23 mouse cellular contexts compared by ENCODE assay signal in genomic region chr11:9727810-9728490, GRCm38 (mm10).
DNase-seq lines count a peak whose midpoint lies in the region; ATAC-seq lines count a peak whose summit lies in the region.
"Had no signal": no experiment of that assay in that cellular context is flagged by ENCODE, and none has a peak within 500 bp of the region (broad histone marks: within the 10 kb centered on the region; RNA-seq: fewer than 3 reads in every experiment).

No protein-coding gene starts in this region.

- no peaks in the 10 kb centered on the region; the same call in 1 of the 2 replicates for H3K4me1 ChIP-seq in intestine, embryonic 16.5 days (ENCODE audit: control insufficient read depth, insufficient read depth, low read length)
- H3K4me1 ChIP-seq in forebrain, embryonic 14.5 days (ENCODE audit: control insufficient read depth, insufficient read depth, low read length) = no peaks in the 10 kb centered on the region
- H3K4me1 ChIP-seq: embryonic facial prominence, embryonic 12.5 days; embryonic facial prominence, embryonic 15.5 days; forebrain, embryonic 12.5 days; hindbrain, embryonic 12.5 days; hindbrain, embryonic 15.5 days had no signal

- ATAC-seq in intestine, embryonic 16.5 days = peak; percentile 95
- ATAC-seq in forebrain, embryonic 14.5 days = no peak
- ATAC-seq: forebrain, embryonic 16.5 days had no signal

- H3K4me3 ChIP-seq in intestine, embryonic 16.5 days (ENCODE audit: low read length) = no peak overlapping the region
- H3K4me3 ChIP-seq in forebrain, embryonic 14.5 days (ENCODE audit: low read depth, low read length) = no peak overlapping the region
- H3K4me3 ChIP-seq: embryonic facial prominence, embryonic 12.5 days; embryonic facial prominence, embryonic 15.5 days; forebrain, embryonic 12.5 days; hindbrain, embryonic 12.5 days; hindbrain, embryonic 15.5 days had no signal

- 52% methylated on average over 2 of the region's 2 CpGs for WGBS in intestine, embryonic 16.5 days
- WGBS in forebrain, embryonic 14.5 days = 76% methylated on average over 2 of the region's 2 CpGs

- no peaks in the 10 kb centered on the region for H3K27me3 ChIP-seq in intestine, embryonic 16.5 days (replicated peaks; ENCODE audit: control insufficient read depth, insufficient read depth, low read length)
- H3K27me3 ChIP-seq in forebrain, embryonic 14.5 days (replicated peaks; ENCODE audit: control insufficient read depth, insufficient read depth, low read length) = no peaks in the 10 kb centered on the region
- H3K27me3 ChIP-seq: CH12.LX; embryonic facial prominence, embryonic 12.5 days; embryonic facial prominence, embryonic 15.5 days; forebrain, embryonic 12.5 days; hindbrain, embryonic 12.5 days; hindbrain, embryonic 15.5 days had no signal

- peak; percentile 2 for DNase-seq in kidney, adult 9 months
- no peak for DNase-seq in kidney, adult 11 months
- DNase-seq in ES-CJ7 (ENCODE audit: low read depth, low spot score) (peak; percentile 8), ZHBTc4 (ENCODE audit: low read depth, low spot score) (peak; percentile 4)
- no peak for DNase-seq in forebrain, embryonic 14.5 days (ENCODE audit: low spot score)
- DNase-seq in urinary bladder, postnatal 25 days (ENCODE audit: low spot score) = no peak
- DNase-seq: adrenal gland, postnatal 10 days; B cell, adult 2 months; cerebellum, adult 11 months; cerebellum, adult 2 months; cerebellum, adult 9-11 months; cerebellum, postnatal 25 days; gastrocnemius, postnatal 10 days; heart, adult 11 months had no signal

- no peak overlapping the region for H3K4me2 ChIP-seq in intestine, embryonic 16.5 days (ENCODE audit: low read depth, low read length)
- H3K4me2 ChIP-seq in forebrain, embryonic 14.5 days (ENCODE audit: low read length) = no peak overlapping the region
- H3K4me2 ChIP-seq: embryonic facial prominence, embryonic 12.5 days; embryonic facial prominence, embryonic 15.5 days; forebrain, embryonic 12.5 days; heart, embryonic 11.5 days; hindbrain, embryonic 12.5 days; hindbrain, embryonic 15.5 days had no signal

- H3K27ac ChIP-seq in intestine, embryonic 16.5 days (ENCODE audit: low read length) = peak overlapping the region; percentile 48
- H3K27ac ChIP-seq in forebrain, embryonic 14.5 days (ENCODE audit: low read depth, low read length) = no peak overlapping the region
- H3K27ac ChIP-seq: embryonic facial prominence, embryonic 12.5 days; embryonic facial prominence, embryonic 15.5 days; forebrain, embryonic 12.5 days; hindbrain, embryonic 12.5 days; hindbrain, embryonic 15.5 days had no signal

- no peak overlapping the region for H3K9ac ChIP-seq in intestine, embryonic 16.5 days (ENCODE audit: low read depth, low read length)
- no peak overlapping the region for H3K9ac ChIP-seq in forebrain, embryonic 14.5 days (ENCODE audit: low read length)
- H3K9ac ChIP-seq: embryonic facial prominence, embryonic 12.5 days; embryonic facial prominence, embryonic 15.5 days; forebrain, embryonic 12.5 days; hindbrain, embryonic 12.5 days; hindbrain, embryonic 15.5 days had no signal

- no peaks in the 10 kb centered on the region for H3K36me3 ChIP-seq in intestine, embryonic 16.5 days (ENCODE audit: control insufficient read depth, insufficient read depth, low read length)
- no peaks in the 10 kb centered on the region for H3K36me3 ChIP-seq in forebrain, embryonic 14.5 days (ENCODE audit: control insufficient read depth, insufficient read depth, low read length)
- H3K36me3 ChIP-seq: embryonic facial prominence, embryonic 12.5 days; embryonic facial prominence, embryonic 15.5 days; forebrain, embryonic 12.5 days; hindbrain, embryonic 12.5 days; hindbrain, embryonic 15.5 days had no signal

- no peaks in the 10 kb centered on the region for H3K9me3 ChIP-seq in intestine, embryonic 16.5 days (ENCODE audit: control insufficient read depth, low read length)
- H3K9me3 ChIP-seq in forebrain, embryonic 14.5 days (replicated peaks; ENCODE audit: control insufficient read depth, low read length) = no peaks in the 10 kb centered on the region
- H3K9me3 ChIP-seq: embryonic facial prominence, embryonic 12.5 days; embryonic facial prominence, embryonic 15.5 days; forebrain, embryonic 12.5 days; hindbrain, embryonic 12.5 days; hindbrain, embryonic 15.5 days had no signal

Comparison
In these comparisons a context has a peak if more than half of its experiments do, and no peak if none do; other contexts are left out.
1. DNase-seq: peak in kidney, adult 9 months (single experiment), ES-CJ7 (single experiment) and ZHBTc4 (single experiment); none in kidney, adult 11 months (single experiment), forebrain, embryonic 14.5 days (single experiment) and urinary bladder, postnatal 25 days (single experiment).